Comparison of ENCODE assay signal across 14 mouse cellular contexts in the genomic region with DNA sequence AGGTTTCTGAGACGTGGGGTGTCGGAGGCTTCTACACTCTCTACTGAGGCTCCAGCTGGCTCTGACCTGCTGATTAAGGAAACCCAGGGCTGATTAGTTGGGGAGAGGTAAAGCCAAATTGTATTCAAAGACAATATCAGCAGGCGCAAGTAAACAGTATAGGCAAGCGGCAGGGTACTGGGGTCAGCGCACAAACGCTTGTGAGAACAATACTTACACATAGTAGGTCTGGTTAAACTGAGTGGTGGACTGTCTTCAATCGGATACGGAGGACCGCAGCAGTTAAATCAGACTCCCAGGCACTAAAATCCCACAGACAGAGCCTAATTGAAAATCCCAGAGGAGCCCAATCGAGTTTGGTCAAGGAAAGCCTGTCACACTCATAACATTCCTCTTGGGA.
"Had no signal": no experiment of that assay in that cellular context is flagged by ENCODE, and none has a peak within 500 bp of the region (broad histone marks: within the 10 kb centered on the region; RNA-seq: fewer than 3 reads in every experiment).

No protein-coding gene starts in this region.

- H3K9me3 ChIP-seq: liver, embryonic 13.5 days; midbrain, embryonic 12.5 days; midbrain, embryonic 15.5 days had no signal

- H3K4me3 ChIP-seq: left cerebral cortex, adult 2 months; liver, embryonic 13.5 days; midbrain, embryonic 12.5 days; midbrain, embryonic 15.5 days had no signal

- H3K27me3 ChIP-seq: midbrain, embryonic 12.5 days; midbrain, embryonic 15.5 days had no signal

- H3K36me3 ChIP-seq: liver, embryonic 13.5 days; midbrain, embryonic 12.5 days; midbrain, embryonic 15.5 days had no signal

- H3K9ac ChIP-seq: liver, embryonic 13.5 days; midbrain, embryonic 12.5 days; midbrain, embryonic 15.5 days had no signal

- H3K27ac ChIP-seq: left cerebral cortex, adult 2 months; liver, embryonic 13.5 days; macrophage; midbrain, embryonic 12.5 days; midbrain, embryonic 15.5 days; stomach, postnatal 0 days had no signal

- DNase-seq: kidney, adult 18-20 months; kidney, adult 9 months; kidney, postnatal 14 days; kidney, postnatal 4 days; liver, embryonic 13.5 days; lung, adult 2 months; thymus, adult 18-20 months; thymus, postnatal 36 days had no signal

- H3K4me2 ChIP-seq: liver, embryonic 13.5 days; midbrain, embryonic 12.5 days; midbrain, embryonic 15.5 days had no signal

- ATAC-seq: intestine, embryonic 16.5 days had no signal

- H3K4me1 ChIP-seq: liver, embryonic 13.5 days had no signal
